Mouse (Mus musculus) splenic B cell, adult 2 months (primary cell): ENCODE results near the gene Plekhg1.
A peak's percentile ranks its signal among the peaks of the same experiment; 100 is the strongest.

Experiments used
- DNase-seq: peaks from one replicate; pipeline ENCODE4 v3.0.0-alpha.2; 2011; ENCODE audit warnings: low read depth, low spot score
- H3K27me3 ChIP-seq: 2 replicates; pipeline ENCODE4 v1.6.1; 2012; ENCODE audit warnings: mild to moderate bottlenecking, low read length, moderate library complexity, mixed read lengths; ENCODE audit not compliant: control insufficient read depth, poor library complexity, insufficient read depth, severe bottlenecking
- H3K36me3 ChIP-seq: 2 replicates; pipeline ENCODE4 v1.6.1; 2012; ENCODE audit warnings: mild to moderate bottlenecking, low read length, moderate library complexity, mixed read lengths; ENCODE audit not compliant: control insufficient read depth, poor library complexity, insufficient read depth, severe bottlenecking

The Plekhg1 gene

GRCm38 (mm10) chr10:3972237-3972636, 232.1 kb downstream of the Plekhg1 start:
- H3K36me3 ChIP-seq: no peaks in the 10 kb centered on the region
- DNase-seq: peak; percentile 24
- no peaks in the 10 kb centered on the region for H3K27me3 ChIP-seq

GRCm38 (mm10) chr10:3972981-3973588, 232.9 kb downstream of the Plekhg1 start, which contains the start of gene Mthfd1l:
Mthfd1l (plus strand) TSS chr10:3973118.
- Histone ChIP-seq H3K36me3 (no peaks in the 10 kb centered on the region), H3K27me3 (no peaks in the 10 kb centered on the region)
- DNase-seq: peak; percentile 91

GRCm38 (mm10) chr10:3973589-3974070, 233.5 kb downstream of the Plekhg1 start:
- DNase-seq: peak; percentile 93
- H3K36me3 ChIP-seq: no peaks in the 10 kb centered on the region
- no peaks in the 10 kb centered on the region for H3K27me3 ChIP-seq

- DNase-seq: no peak
- H3K36me3 ChIP-seq: no peaks in the 10 kb centered on the region
These were observed 234.2 kb downstream of the Plekhg1 start for GRCm38 (mm10) chr10:3974380-3974779.

DNA sequence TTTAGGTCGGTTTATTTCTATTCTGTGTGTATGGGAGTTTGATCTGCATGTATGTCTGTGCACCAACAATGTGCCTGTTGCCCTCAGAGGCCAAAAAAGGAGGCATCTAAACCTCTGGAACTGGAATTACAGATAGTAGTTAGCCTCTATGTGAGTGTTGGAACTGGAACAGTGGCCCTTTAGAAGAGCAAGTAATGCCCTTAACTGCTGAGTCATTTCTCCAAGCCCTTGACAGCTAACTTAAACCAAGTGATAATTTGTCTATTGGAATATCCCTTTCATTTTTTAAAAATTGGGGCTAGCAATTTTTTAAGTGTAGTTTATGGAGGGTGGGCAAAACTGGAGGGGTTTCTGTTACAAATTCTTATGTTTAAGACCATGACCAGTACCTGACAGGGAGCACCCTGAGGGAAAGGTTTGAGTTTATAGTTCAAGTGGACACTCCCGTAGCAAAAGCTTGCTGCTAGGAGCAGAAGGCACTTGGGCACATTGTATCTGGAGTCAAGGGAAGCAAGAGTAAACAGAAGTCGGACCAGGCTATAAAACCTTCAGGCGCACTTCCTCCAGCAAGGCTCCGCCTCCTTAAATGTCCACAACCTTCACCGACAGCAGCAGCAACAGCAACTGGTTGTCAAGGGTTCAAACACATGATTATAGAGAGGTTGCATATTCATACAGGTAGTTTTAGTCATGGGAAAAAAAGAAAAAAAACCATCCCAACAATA, 235.9 kb downstream of the Plekhg1 start:
- no peak for DNase-seq
- H3K27me3 ChIP-seq: no peaks in the 10 kb centered on the region
- H3K36me3 ChIP-seq: peaks cover 3% of the 10 kb centered on the region

More at GRCm38 (mm10) chr10:3974380-3974779, 234.2 kb downstream of the Plekhg1 start:
- H3K27me3 ChIP-seq: no peaks in the 10 kb centered on the region

DNA sequence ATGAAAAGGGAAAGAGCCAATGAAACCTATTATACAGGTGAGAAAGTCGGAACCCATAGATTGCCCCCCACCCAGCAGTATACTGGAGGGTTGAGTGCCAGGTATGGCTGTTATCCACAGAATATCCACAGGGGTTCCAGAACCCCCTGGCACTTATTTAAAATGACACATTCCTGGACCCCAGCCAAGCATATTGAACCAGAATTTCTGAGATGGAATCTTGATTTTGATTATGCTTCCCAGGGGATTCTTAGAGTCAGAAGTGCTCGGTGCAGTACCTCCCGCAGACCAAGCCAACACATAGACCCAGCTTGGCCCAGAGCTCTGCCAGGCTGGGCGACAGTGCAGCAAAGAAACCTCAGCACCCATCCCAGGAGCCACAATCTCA, 236.5 kb downstream of the Plekhg1 start:
- DNase-seq: no peak
- peaks cover 3% of the 10 kb centered on the region for H3K36me3 ChIP-seq
- H3K27me3 ChIP-seq: no peaks in the 10 kb centered on the region

DNA sequence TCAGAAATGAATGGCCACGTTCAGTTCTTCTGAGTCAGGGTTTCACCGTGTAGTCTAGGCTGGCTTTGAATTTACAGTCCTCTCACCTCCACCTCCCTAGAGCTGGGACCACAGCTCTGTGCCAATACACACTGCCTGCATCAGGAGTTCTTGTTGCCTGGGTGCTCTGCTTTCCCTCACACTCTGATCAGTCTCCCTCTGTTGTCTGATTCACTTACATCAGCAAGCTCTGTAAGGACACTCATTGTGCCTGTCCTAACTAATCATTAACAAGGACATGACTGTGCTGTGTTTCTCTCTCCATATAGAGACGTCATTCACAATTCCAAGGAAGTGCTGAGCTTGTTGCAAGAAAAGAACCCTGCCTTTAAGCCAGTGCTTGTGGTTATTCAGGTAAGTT, 238.2 kb downstream of the Plekhg1 start:
- H3K36me3 ChIP-seq: peaks cover 6% of the 10 kb centered on the region
- no peaks in the 10 kb centered on the region for H3K27me3 ChIP-seq
- DNase-seq: no peak

DNA sequence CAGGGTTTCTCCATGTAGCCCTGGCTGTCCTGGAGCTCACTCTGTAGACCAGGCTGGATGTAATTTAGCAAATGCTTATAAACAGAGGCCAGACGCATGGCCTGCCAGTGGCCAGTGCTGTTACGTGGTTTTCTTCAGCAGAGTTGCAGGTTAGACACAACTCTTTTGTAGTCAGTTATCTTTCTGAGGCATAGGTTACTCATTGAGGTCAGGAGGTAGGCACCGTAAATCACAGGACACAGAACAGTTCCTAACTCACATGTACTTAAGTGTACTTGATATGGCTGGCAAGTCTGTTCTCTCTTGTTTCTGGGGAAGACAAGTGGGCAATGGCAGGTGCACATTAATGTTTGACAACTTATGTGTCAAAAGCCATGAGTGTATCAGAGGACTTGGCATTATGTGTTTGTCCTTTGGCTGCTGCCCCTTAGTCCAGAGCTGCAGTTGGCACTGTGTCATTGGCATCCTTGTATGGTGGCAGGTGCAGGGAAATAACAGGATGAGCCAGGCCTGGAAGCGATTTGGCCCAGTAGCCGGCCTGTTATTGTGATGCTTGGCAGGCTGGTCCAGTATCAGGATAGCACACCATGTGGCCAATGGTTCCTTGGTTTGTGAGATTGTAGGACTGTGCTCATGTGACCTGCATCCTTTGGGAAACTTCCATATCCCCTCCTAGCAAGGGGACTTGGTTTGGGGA, 238.8 kb downstream of the Plekhg1 start:
- Histone ChIP-seq H3K36me3 (peaks cover 6% of the 10 kb centered on the region), H3K27me3 (no peaks in the 10 kb centered on the region)
- no peak for DNase-seq

DNA sequence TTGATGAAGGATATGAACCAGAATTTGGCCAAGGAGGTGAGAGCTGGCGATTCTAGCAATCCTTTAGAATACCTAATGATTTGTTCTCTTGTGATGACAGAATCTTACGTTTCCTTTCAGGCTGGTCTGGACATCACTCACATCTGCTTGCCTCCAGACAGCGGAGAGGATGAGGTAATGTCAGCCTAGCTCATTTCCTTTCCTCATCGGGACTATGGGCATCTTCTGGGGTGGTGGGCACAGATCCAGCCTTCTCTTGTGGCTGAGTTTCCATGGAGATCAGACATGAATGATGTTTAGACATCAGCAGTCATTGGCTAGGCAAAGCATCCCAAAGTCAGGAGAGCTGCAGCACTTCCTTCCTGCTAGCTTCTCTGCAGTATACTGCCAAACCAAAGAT, 240.1 kb downstream of the Plekhg1 start:
- no peak for DNase-seq
- peaks cover 6% of the 10 kb centered on the region for H3K36me3 ChIP-seq

DNA sequence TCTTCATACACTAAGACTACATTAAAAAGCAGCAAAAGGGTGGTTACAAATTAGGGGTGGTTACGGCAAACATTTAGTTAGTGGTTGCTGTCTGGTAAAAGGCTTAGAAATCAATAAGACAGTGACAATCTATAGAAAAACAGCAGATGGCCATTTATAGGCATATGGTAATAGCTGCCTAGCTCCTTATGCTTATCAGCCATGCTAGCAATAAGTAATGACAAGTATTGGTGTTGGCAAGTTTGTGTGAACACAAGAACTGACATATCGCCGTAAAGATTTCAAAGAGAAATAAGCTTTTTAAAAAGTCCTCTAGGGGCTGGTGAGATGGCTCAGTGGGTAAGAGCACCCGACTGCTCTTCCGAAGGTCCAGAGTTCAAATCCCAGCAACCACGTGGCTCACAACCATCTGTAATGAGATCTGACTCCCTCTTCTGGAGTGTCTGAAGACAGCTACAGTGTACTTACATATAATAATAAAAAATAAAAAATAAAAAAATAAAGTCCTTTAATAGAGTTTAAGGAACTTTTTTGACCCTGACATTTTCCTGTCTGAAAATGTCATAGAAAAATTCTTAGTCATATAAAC, 250.2 kb downstream of the Plekhg1 start:
- DNase-seq: no peak
- Histone ChIP-seq H3K27me3 (no peaks in the 10 kb centered on the region), H3K36me3 (peaks cover 1% of the 10 kb centered on the region)

More for the DNA sequence above, 240.1 kb downstream of the Plekhg1 start:
- no peaks in the 10 kb centered on the region for H3K27me3 ChIP-seq

DNA sequence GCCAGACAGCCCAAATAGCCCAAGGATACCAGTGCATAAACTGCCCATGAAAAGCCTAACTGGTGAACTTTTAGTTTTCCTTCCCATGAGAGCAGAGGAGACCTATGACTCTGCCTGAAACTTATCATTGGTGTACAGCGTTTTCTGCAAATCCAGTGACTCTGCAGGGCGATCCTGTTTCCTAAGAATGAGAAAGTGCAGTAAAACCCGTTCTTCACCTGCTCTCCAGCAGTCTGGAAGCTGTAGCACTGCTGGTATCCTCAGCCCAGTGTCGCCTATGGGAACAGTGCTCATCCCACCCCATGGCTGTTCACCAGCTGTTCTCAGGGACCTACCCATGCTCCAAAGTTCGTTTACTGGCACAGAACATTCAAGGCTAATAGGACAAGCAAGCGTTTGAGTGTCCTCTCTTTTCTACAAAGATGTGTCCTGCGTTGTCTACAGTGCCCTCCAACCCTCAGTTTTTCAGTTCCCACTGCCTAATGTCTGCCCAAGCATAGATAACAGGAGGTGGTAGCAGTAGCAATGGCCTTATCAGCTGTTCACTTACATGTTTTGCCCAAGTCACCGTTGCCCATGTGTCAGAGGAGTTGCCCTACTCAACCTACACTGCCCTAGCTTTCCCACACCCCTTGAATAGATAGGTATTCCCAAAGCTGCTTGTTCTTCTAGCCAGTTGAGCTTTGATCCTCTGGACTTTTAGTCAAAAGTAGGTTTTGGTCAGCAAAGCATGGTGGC, 253.4 kb downstream of the Plekhg1 start:
- Histone ChIP-seq H3K36me3 (peaks cover 3% of the 10 kb centered on the region), H3K27me3 (no peaks in the 10 kb centered on the region)
- no peak for DNase-seq

- Histone ChIP-seq H3K36me3 (peaks cover 3% of the 10 kb centered on the region), H3K27me3 (no peaks in the 10 kb centered on the region)
- DNase-seq: peak; percentile 27
These were observed 255.1 kb downstream of the Plekhg1 start for GRCm38 (mm10) chr10:3995277-3995676.

GRCm38 (mm10) chr10:3996170-3996876, 256.2 kb downstream of the Plekhg1 start:
- peak; percentile 87 for DNase-seq
- Histone ChIP-seq H3K36me3 (peaks cover 3% of the 10 kb centered on the region), H3K27me3 (no peaks in the 10 kb centered on the region)
